Mouse (Mus musculus): Measurements from ENCODE around the gene Erlec1.

GRCm38 (mm10) chr11:30953469-30954154 lies 523 bp downstream of the Erlec1 start:
- TF ChIP-seq POLR2A (IDR thresholded peaks at IDR 0.05; ENCODE audit: low read depth, low read length): no peak
- TF ChIP-seq CTCF (IDR thresholded peaks at IDR 0.05; ENCODE audit: extremely low read depth, insufficient read depth, insufficient read length, insufficient replicate concordance): no peak

Data from spleen, adult 2 months (tissue).